Mouse (Mus musculus) embryonic facial prominence, embryonic 15.5 days (tissue): ENCODE results near the gene Gm5483. TPM values are rescaled to one million over a fixed set of nuclear protein-coding genes. Genes with fewer than 3 reads are reported as not detected.
"Not testable (repeated sequence)": the region's sequence is repeated elsewhere in the genome, so short reads cannot be mapped to it uniquely, and the experiment has no call there.

Experiments used
- ATAC-seq: fragments of 200-750 bp; cut with Nextera tagmentation; 2 replicates; pipeline ENCODE4 v1.8.0; 2017; ENCODE audit warnings: low read depth, moderate TSS enrichment; ENCODE audit not compliant: insufficient number of reproducible peaks, low FRiP score, low TSS enrichment
- H3K27ac ChIP-seq: fragments of 300-500 bp; sonication (generic); replicated peaks from 2 replicates; pipeline ENCODE4 v1.5.1; 2015; ENCODE audit warnings: mild to moderate bottlenecking, inconsistent platforms
- H3K27me3 ChIP-seq: fragments of 300-500 bp; sonication (generic); 2 replicates; pipeline ENCODE4 v1.6.1; 2015; ENCODE audit warnings: inconsistent platforms
- H3K36me3 ChIP-seq: fragments of 300-500 bp; sonication (generic); 2 replicates; pipeline ENCODE4 v1.6.1; 2015; ENCODE audit warnings: mild to moderate bottlenecking, inconsistent platforms
- H3K4me1 ChIP-seq: fragments of 300-500 bp; sonication (generic); 2 replicates; pipeline ENCODE4 v1.6.1; 2015; ENCODE audit warnings: inconsistent platforms
- H3K4me2 ChIP-seq: fragments of 300-500 bp; sonication (generic); replicated peaks from 2 replicates; pipeline ENCODE4 v1.6.1; 2015; ENCODE audit warnings: mild to moderate bottlenecking, inconsistent platforms
- H3K4me3 ChIP-seq: fragments of 300-500 bp; sonication (generic); replicated peaks from 2 replicates; pipeline ENCODE4 v1.5.1; 2015; ENCODE audit warnings: mild to moderate bottlenecking, inconsistent platforms
- H3K9ac ChIP-seq: fragments of 300-500 bp; sonication (generic); 2 replicates; pipeline ENCODE4 v1.6.1; 2015; ENCODE audit warnings: inconsistent platforms
- H3K9me3 ChIP-seq: fragments of 300-500 bp; sonication (generic); replicated peaks from 2 replicates; pipeline ENCODE4 v1.6.1; 2016; ENCODE audit warnings: inconsistent platforms
- WGBS: fragments of 180-500 bp; shearing (Covaris S2); methylation state at CpG from one replicate; pipeline ENCODE4 v1.1.7; 2015; 5-methylcytosine and 5-hydroxymethylcytosine counted together
- polyA plus RNA-seq: library from polyadenylated mRNA; unstranded; fragments of >200 nt; fragmentation: Nextera tagmentation; extraction: Ambion mirVana; gene quantifications from 2 replicates; pipeline ENCODE4 v1.2.1, GENCODE M21; 2015

Gene Gm5483
- polyA plus RNA-seq, result 4.7 TPM in 2 replicates

DNA sequence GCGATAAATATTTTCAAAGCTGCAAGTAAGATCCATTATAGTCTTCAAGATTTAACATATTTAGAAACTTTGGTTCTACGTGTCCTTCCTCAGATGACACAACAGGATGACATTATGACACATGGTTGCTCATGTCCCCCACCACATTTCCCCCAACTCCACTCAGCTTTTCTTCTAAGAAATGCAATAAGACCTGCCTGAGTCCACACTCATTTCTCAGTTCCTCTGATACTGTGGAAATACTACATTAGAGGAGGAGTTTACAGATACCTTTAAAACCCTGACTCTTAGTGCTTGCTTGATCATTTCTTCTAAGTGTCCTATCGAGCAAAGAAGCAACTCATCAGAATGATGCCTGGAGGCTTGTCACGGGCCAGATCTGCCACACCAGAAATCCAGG is at the start of gene Gm5483:
Gm5483 (plus strand) TSS at position 301 of the 400 bp plus-strand sequence.
- H3K4me3 ChIP-seq, H3K27me3 ChIP-seq, ATAC-seq, H3K9ac ChIP-seq, H3K9me3 ChIP-seq, H3K36me3 ChIP-seq, H3K4me2 ChIP-seq, H3K4me1 ChIP-seq, H3K27ac ChIP-seq: not testable (repeated sequence)
- WGBS, result 72% methylated on average over 4 of the region's 4 CpGs

DNA sequence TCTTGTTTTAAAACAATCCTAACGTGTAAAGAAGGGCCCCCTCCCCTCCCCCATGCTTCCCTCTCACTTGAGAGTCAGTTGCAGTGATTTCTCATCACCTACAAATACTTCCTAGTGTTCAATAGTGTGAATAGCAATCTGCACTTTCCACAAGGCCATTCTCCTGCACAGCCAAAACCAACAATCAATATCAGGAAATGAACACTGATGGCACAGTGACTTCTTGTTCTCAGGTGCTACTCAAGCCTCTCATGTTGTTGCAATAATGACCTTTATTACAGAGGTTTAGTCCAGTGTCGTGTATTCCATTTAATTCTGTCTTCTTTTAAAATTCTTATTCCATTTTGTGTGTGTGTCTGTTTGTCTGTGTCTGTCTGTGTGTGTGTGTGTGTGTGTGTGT is 45.8 kb upstream of the Gm5483 start:
- H3K9ac ChIP-seq, result no peak overlapping the region
- H3K27me3 ChIP-seq, result no peaks in the 10 kb centered on the region
- H3K4me3 ChIP-seq, result no peak overlapping the region
- no peak overlapping the region for H3K4me2 ChIP-seq
- no peak for ATAC-seq
- 76% methylated on average over 2 of the region's 2 CpGs for WGBS
- no peaks in the 10 kb centered on the region for H3K9me3 ChIP-seq
- no peak overlapping the region for H3K27ac ChIP-seq
- H3K4me1 ChIP-seq, result no peaks in the 10 kb centered on the region
- no peaks in the 10 kb centered on the region for H3K36me3 ChIP-seq

DNA sequence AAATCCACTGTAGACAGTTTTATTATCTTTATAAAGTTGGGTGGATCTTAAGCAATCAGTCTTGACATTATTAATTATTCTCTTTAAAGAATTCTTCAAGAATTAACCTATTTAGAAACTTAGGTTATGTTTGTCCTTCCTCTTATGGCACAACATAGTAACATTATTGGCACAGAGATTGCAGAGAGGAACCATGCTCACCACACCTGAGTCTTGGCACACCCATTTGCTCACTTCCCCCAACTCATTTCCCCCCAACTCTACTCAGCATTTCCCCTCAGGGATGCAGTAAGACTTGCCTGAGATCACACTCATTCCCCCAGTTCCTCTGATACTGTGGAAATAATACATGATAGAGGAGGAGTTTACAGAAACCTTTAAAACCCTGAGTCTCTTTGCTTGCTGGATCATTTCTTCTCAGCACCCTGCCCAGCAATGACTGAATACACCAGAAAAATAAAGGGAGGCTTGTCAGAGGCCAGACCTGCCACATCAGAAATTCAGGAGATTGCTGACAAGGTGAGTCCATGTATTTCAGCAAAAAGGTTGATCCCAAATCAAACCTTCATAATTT is 27.5 kb upstream of the Gm5483 start, which contains the start of gene Stfa2l1:
Stfa2l1 (plus strand) TSS at position 410 of the 574 bp plus-strand sequence.
- no peak for ATAC-seq
- no peak within 1 kb of the TSS for H3K4me2 ChIP-seq
- no peaks in the 10 kb centered on the region for H3K4me1 ChIP-seq
- H3K9ac ChIP-seq, result no peak within 1 kb of the TSS
- H3K9me3 ChIP-seq, result no peaks in the 10 kb centered on the region
- H3K27me3 ChIP-seq, result no peaks in the 10 kb centered on the region
- no peak within 1 kb of the TSS for H3K27ac ChIP-seq
- H3K4me3 ChIP-seq, result no peak within 1 kb of the TSS
- H3K36me3 ChIP-seq, result no peaks in the 10 kb centered on the region

GRCm38 (mm10) chr16:36167841-36168240 is 16.2 kb upstream of the Gm5483 start:
- not testable (repeated sequence) for H3K4me3 ChIP-seq, ATAC-seq, H3K4me2 ChIP-seq, H3K27ac ChIP-seq, H3K9ac ChIP-seq, H3K9me3 ChIP-seq, H3K4me1 ChIP-seq, H3K36me3 ChIP-seq, H3K27me3 ChIP-seq
- 76% methylated on average over 9 of the region's 10 CpGs for WGBS

DNA sequence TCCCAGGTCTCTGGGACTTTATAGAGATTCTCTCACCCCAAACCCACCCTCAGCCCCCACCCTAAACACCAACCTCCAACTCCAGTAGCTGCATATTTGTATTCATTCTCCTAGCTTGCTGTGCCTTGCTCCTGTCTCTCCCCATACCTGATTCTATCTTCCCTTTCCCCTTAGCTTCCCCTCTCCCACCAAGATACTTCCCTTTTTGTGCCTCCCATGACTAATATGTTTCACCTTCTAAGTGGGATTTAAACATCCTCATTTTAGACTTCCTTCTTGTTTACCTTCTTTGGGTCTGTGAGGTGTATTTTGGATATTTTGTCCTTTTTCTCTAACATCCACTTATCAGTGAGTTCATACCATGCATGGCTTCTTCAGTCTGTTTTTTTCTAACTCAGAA is 7.9 kb upstream of the Gm5483 start:
- Histone ChIP-seq H3K27me3 (no peaks in the 10 kb centered on the region), H3K4me2 (no peak overlapping the region), H3K9me3 (no peaks in the 10 kb centered on the region), H3K27ac (no peak overlapping the region), H3K4me1 (no peaks in the 10 kb centered on the region), H3K4me3 (no peak overlapping the region), H3K9ac (no peak overlapping the region), H3K36me3 (no peaks in the 10 kb centered on the region)
- no peak for ATAC-seq

- H3K4me1 ChIP-seq, result no peaks in the 10 kb centered on the region
- H3K9ac ChIP-seq, result no peak overlapping the region
- no peaks in the 10 kb centered on the region for H3K9me3 ChIP-seq
- no peak overlapping the region for H3K27ac ChIP-seq
- no peak overlapping the region for H3K4me3 ChIP-seq
- no peak for ATAC-seq
- no peaks in the 10 kb centered on the region for H3K36me3 ChIP-seq
- WGBS, result 77% methylated on average over 2 of the region's 2 CpGs
- H3K4me2 ChIP-seq, result no peak overlapping the region
- no peaks in the 10 kb centered on the region for H3K27me3 ChIP-seq
These were observed 4.1 kb upstream of the Gm5483 start for GRCm38 (mm10) chr16:36179910-36180309.

DNA sequence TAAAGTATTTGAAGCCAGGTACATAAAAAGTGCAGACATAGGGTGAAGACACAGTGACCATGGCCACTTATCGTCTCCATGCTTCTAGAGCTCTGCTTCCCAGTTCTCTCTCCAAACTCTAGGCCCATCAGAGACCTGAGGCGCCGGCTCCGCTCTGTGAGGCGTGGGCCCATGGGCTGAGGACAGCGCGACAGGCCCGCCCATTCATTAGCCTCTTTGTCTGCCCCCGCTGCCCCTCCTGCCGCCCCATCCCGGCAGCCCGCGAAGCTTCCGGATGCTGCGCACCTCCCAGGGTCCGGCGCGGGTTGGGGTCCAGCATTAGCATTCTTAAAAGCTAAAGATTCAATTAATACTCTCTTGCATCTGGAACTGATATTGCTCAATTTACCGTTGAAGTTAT is 15.2 kb downstream of the Gm5483 start:
- 48% methylated on average over 19 of the region's 19 CpGs for WGBS
- ATAC-seq, result no peak
- Histone ChIP-seq H3K27me3 (no peaks in the 10 kb centered on the region), H3K4me1 (no peaks in the 10 kb centered on the region), H3K27ac (no peak overlapping the region), H3K36me3 (no peaks in the 10 kb centered on the region), H3K9me3 (no peaks in the 10 kb centered on the region), H3K4me3 (no peak overlapping the region), H3K9ac (no peak overlapping the region), H3K4me2 (no peak overlapping the region)

- H3K4me2 ChIP-seq, result no peak overlapping the region
- WGBS, result 63% methylated on average over 5 of the region's 5 CpGs
- no peak for ATAC-seq
- H3K36me3 ChIP-seq, result no peaks in the 10 kb centered on the region
- H3K9me3 ChIP-seq, result no peaks in the 10 kb centered on the region
- H3K27me3 ChIP-seq, result no peaks in the 10 kb centered on the region
- H3K4me3 ChIP-seq, result no peak overlapping the region
- H3K4me1 ChIP-seq, result no peaks in the 10 kb centered on the region
- no peak overlapping the region for H3K27ac ChIP-seq
- no peak overlapping the region for H3K9ac ChIP-seq
These were observed 19.8 kb downstream of the Gm5483 start for GRCm38 (mm10) chr16:36203846-36204245.

DNA sequence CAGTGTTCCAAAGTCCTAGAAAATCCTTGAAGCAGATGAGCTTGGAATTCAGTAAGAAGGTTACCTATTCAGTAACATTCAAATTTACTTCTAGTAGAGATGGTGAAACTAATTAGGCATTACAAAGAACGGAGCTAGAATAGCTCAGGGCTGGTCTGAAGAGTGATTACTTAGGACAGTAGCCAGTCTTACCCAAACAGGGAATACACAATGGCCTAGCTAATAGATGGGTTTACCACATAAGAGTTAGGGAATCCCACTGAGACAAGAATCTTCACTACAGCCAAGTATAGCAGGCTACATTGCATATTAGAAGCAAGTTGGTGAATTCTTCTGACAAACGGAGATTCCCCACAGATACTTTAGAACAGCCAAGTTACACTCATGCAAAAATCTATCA is 21.7 kb downstream of the Gm5483 start:
- not testable (repeated sequence) for ATAC-seq, H3K4me1 ChIP-seq, H3K4me3 ChIP-seq, H3K27ac ChIP-seq, H3K9me3 ChIP-seq, H3K9ac ChIP-seq, H3K27me3 ChIP-seq, H3K36me3 ChIP-seq, H3K4me2 ChIP-seq
- 44% methylated on average over 2 of the region's 2 CpGs for WGBS

GRCm38 (mm10) chr16:36209967-36210453 is 26.0 kb downstream of the Gm5483 start, which contains the start of gene Gm5416:
Gene Gm5416 (plus strand): TSS chr16:36210403.
- Histone ChIP-seq H3K36me3 (no peaks in the 10 kb centered on the region), H3K9me3 (no peaks in the 10 kb centered on the region), H3K9ac (no peak within 1 kb of the TSS), H3K27me3 (no peaks in the 10 kb centered on the region), H3K27ac (no peak within 1 kb of the TSS), H3K4me2 (no peak within 1 kb of the TSS), H3K4me3 (no peak within 1 kb of the TSS), H3K4me1 (no peaks in the 10 kb centered on the region)
- ATAC-seq, result no peak
- WGBS, result 62% methylated on average over 2 of the region's 2 CpGs

DNA sequence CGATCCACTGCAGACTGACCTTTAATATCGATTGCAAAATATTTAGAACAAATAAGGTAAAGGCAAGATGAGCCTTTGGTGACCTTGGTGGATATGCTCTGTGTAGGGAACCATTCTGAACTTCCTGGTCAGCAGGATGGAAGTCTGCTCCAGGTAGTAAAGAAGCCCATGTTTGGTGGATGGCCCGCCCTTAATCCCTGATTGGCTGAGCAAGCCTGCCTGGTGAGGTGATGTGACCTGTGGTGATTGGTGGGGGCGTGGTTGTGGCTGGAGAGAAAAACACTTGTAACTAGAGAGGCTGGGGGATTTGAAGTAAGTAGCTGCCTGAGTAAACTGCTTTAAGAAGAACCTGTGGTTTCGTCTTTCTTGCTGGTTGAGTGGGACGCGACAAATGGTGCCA is 37.2 kb downstream of the Gm5483 start, which contains the start of gene 2010005H15Rik:
2010005H15Rik (plus strand) TSS at position 301 of the 400 bp plus-strand sequence.
- H3K27me3 ChIP-seq, result not testable (repeated sequence)

More for the DNA sequence above, 37.2 kb downstream of the Gm5483 start, which contains the start of gene 2010005H15Rik:
- ATAC-seq, H3K27ac ChIP-seq, H3K36me3 ChIP-seq, H3K4me3 ChIP-seq, H3K4me2 ChIP-seq, H3K9me3 ChIP-seq, H3K9ac ChIP-seq, H3K4me1 ChIP-seq: not testable (repeated sequence)
- WGBS, result 88% methylated on average over 7 of the region's 7 CpGs
